Mouse (Mus musculus) left cerebral cortex, postnatal 36 days (tissue): Measurements from ENCODE around the gene Angpt4. TPM values are rescaled to one million over a fixed set of nuclear protein-coding genes. Genes with fewer than 3 reads are reported as not detected.

Source experiments
- DNase-seq, 2 experiments: peaks; one replicate each; pipeline ENCODE4 v3.0.0; 2021 to 2022; ENCODE audit warnings: low spot score in 2 of 2, mixed read lengths in 1 of 2
- intact Hi-C: fragments of 180-260 bp; cut with DNase I; formaldehyde crosslinking; loops from one replicate; pipeline ENCODE4 v1.15.1; 2025
- total RNA-seq, 2 experiments: library from RNA; stranded (reverse); gene quantifications; 2 replicates each; pipeline ENCODE4 v1.2.3; 2021

Angpt4 gene
- total RNA-seq = under 1 TPM in 1 of 2 experiments, not detected in 1; 0.16 TPM

GRCm38 (mm10) chr2:151910919-151911500 is at the start of gene Angpt4:
Gene Angpt4, plus strand, starts transcription at chr2:151911210.
- intact Hi-C loops = no loop called here

GRCm38 (mm10) chr2:151862257-151862810 is 48.7 kb upstream of the Angpt4 start:
- intact Hi-C loops = no loop called here
- DNase-seq = no peak

More at GRCm38 (mm10) chr2:151910919-151911500, at the start of gene Angpt4:
- DNase-seq = no peak

- intact Hi-C loops = loop anchor here (2.0 kb wide), 1 partner anchor 116 kb away; no protein-coding TSS in a partner anchor
Measured at GRCm38 (mm10) chr2:151864941-151865340, 46.1 kb upstream of the Angpt4 start.

GRCm38 (mm10) chr2:151866487-151866886 is 44.5 kb upstream of the Angpt4 start:
- intact Hi-C loops = no loop called here
- peak; percentile 49 to 66 for DNase-seq

More at GRCm38 (mm10) chr2:151864941-151865340, 46.1 kb upstream of the Angpt4 start:
- DNase-seq = no peak

- intact Hi-C loops = no loop called here
Measured at GRCm38 (mm10) chr2:151868196-151868595, 42.8 kb upstream of the Angpt4 start.

GRCm38 (mm10) chr2:151874551-151874950 is 36.5 kb upstream of the Angpt4 start:
- intact Hi-C loops = no loop called here
- no peak for DNase-seq

More at GRCm38 (mm10) chr2:151868196-151868595, 42.8 kb upstream of the Angpt4 start:
- no peak for DNase-seq

GRCm38 (mm10) chr2:151876012-151876485 is 35.0 kb upstream of the Angpt4 start:
- DNase-seq = peak; percentile 29 to 49
- intact Hi-C loops = loop anchor here (1.0 to 2.0 kb wide), 2 partner anchors 55 to 118 kb away; no protein-coding TSS in a partner anchor

- intact Hi-C loops = no loop called here
Measured at GRCm38 (mm10) chr2:151878645-151879044, 32.4 kb upstream of the Angpt4 start.

GRCm38 (mm10) chr2:151879760-151880159 is 31.2 kb upstream of the Angpt4 start:
- intact Hi-C loops = no loop called here
- no peak for DNase-seq

More at GRCm38 (mm10) chr2:151878645-151879044, 32.4 kb upstream of the Angpt4 start:
- DNase-seq = no peak

- intact Hi-C loops = no loop called here
Measured at GRCm38 (mm10) chr2:151891031-151891430, 20.0 kb upstream of the Angpt4 start.

GRCm38 (mm10) chr2:151893122-151893774 is 17.8 kb upstream of the Angpt4 start:
- no peak for DNase-seq
- intact Hi-C loops = no loop called here

More at GRCm38 (mm10) chr2:151891031-151891430, 20.0 kb upstream of the Angpt4 start:
- peak in 1 of 2 experiments; percentile 29 for DNase-seq

- DNase-seq = no peak
- intact Hi-C loops = no loop called here
Measured at GRCm38 (mm10) chr2:151894209-151894980, 16.6 kb upstream of the Angpt4 start.

GRCm38 (mm10) chr2:151895911-151896310 is 15.1 kb upstream of the Angpt4 start:
- DNase-seq = no peak
- intact Hi-C loops = no loop called here

- intact Hi-C loops = no loop called here
- DNase-seq = no peak
Measured at GRCm38 (mm10) chr2:151898106-151898505, 12.9 kb upstream of the Angpt4 start.

GRCm38 (mm10) chr2:151900845-151901244 is 10.2 kb upstream of the Angpt4 start:
- no peak for DNase-seq
- intact Hi-C loops = no loop called here

GRCm38 (mm10) chr2:151903267-151903666 is 7.7 kb upstream of the Angpt4 start:
- intact Hi-C loops = no loop called here
- DNase-seq = no peak

GRCm38 (mm10) chr2:151903933-151904332 is 7.1 kb upstream of the Angpt4 start:
- no peak for DNase-seq
- intact Hi-C loops = no loop called here

- DNase-seq = no peak
- intact Hi-C loops = no loop called here
Measured at GRCm38 (mm10) chr2:151904636-151905035, 6.4 kb upstream of the Angpt4 start.

- intact Hi-C loops = no loop called here
- DNase-seq = no peak
Measured at GRCm38 (mm10) chr2:151907020-151907419, 4.0 kb upstream of the Angpt4 start.

- DNase-seq = no peak
- intact Hi-C loops = no loop called here
Measured at GRCm38 (mm10) chr2:151909386-151909785, 1.6 kb upstream of the Angpt4 start.
